Mouse (Mus musculus) macrophage (primary cell): Measurements from ENCODE around the gene Cabp2. TPM values are rescaled to one million over a fixed set of nuclear protein-coding genes. Genes with fewer than 3 reads are reported as not detected.
"Not testable (repeated sequence)": the region's sequence is repeated elsewhere in the genome, so short reads cannot be mapped to it uniquely, and the experiment has no call there.

ENCODE experiments used
- H3K27ac ChIP-seq: fragments of 350-480 bp; formaldehyde crosslinking; 2 replicates; pipeline ENCODE4 v1.9.0; 2021
- H3K36me3 ChIP-seq: fragments of 350-480 bp; formaldehyde crosslinking; 2 replicates; pipeline ENCODE4 v1.9.0; 2021; ENCODE audit errors: inconsistent target
- H3K4me3 ChIP-seq: fragments of 350-480 bp; formaldehyde crosslinking; 2 replicates; pipeline ENCODE4 v1.9.0; 2021; ENCODE audit errors: inconsistent target
- H3K79me2 ChIP-seq: fragments of 350-480 bp; formaldehyde crosslinking; 2 replicates; pipeline ENCODE4 v1.9.0; 2021; ENCODE audit errors: inconsistent target
- WGBS: methylation state at CpG from one replicate; pipeline ENCODE4 v1.1.7; 2026; ENCODE audit warnings: inconsistent platforms; ENCODE audit not compliant: missing documents; 5-methylcytosine and 5-hydroxymethylcytosine counted together
- polyA plus RNA-seq: library from polyadenylated mRNA; stranded (reverse); fragments of 250-400 nt; gene quantifications from 3 replicates; pipeline ENCODE4 v1.2.4, GENCODE M21; 2018; ENCODE audit warnings: inconsistent platforms

Cabp2 gene
- polyA plus RNA-seq, 1 experiment from 2014 or later, result not detected

DNA sequence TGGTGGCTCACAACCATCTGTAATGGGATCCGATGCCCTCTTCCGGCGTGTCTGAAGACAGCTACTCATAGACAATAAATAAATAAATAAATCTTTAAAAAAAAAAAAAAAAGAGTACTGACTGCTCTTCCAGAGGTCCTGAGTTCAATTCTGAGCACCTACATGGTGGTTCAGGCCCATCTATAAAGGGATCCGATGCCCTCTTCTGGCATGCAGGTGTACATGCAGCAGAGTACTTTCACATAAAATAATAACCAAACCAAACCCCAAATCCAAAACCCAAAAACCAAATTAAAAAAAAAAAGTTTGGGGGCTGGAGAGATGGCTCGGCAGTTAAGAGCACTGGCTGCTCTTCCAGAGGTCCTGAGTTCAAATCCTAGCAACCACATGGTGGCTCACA lies 32.3 kb upstream of the Cabp2 start:
- not testable (repeated sequence) for H3K27ac ChIP-seq, H3K4me3 ChIP-seq, H3K79me2 ChIP-seq, H3K36me3 ChIP-seq
- WGBS, result 81% methylated on average over 5 of the region's 5 CpGs

DNA sequence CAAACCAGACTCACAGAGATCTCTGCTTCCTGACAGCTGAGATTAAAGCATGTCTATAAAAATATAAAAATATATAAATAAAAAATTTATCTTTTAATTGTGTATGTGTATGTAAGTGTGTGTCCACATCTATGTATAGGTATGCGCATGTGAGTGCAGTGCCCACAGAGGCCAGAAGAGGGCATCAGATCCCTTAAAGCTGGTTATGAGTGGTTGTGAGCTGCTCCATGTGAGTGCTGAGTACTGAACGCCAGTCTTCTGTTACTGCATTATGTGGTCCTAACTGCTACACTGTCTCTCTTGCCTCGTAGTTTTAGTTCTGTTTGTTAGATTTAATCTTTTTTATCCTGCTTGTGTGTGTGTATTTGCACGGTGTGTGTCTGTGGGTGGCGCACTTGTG lies 30.4 kb upstream of the Cabp2 start:
- 100% methylated on average over 4 of the region's 5 CpGs for WGBS

DNA sequence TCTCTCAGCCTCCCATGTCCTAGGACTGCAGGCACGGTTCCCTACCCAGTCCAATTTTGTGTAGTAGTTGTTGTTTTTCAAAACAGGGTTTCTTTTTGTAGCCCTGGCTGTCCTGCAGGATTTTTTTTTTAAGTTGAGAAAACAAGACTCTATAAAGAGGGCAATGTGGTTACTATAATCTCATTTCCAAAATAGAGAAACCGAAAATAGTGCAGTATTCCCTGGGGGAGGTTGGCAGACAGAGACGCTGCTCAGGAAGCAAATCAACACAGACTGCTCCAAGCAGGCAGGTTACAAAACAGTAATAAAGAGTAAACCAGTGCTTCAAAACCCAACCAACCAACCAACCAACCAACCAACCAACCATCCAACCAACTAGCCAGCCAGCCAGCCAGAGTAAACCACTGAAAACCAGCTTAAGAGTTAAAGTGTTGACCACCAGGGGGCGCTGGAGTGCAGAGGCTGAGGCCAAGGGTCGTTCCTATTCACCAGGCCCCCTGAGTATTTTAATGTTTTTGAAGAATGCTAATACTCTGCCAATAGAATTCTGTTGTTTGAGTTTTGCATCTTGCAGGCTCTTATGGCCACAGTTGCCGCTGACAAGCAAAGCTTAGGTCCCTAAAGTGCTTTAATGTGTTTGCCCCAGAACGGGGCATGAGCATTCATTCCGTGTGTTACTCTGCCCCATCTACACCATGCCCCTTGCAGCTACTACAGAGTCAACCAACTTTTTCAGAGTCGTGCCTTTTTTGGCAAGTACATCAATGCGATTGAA lies 29.4 kb upstream of the Cabp2 start:
- 59% methylated on average over 10 of the region's 10 CpGs for WGBS
- no peak overlapping the region for H3K27ac ChIP-seq
- H3K79me2 ChIP-seq, result no peaks in the 10 kb centered on the region
- no peaks in the 10 kb centered on the region for H3K36me3 ChIP-seq
- H3K4me3 ChIP-seq, result no peak overlapping the region

More for the DNA sequence above, 30.4 kb upstream of the Cabp2 start:
- Histone ChIP-seq H3K79me2 (no peaks in the 10 kb centered on the region), H3K36me3 (no peaks in the 10 kb centered on the region), H3K27ac (no peak overlapping the region), H3K4me3 (no peak overlapping the region)

DNA sequence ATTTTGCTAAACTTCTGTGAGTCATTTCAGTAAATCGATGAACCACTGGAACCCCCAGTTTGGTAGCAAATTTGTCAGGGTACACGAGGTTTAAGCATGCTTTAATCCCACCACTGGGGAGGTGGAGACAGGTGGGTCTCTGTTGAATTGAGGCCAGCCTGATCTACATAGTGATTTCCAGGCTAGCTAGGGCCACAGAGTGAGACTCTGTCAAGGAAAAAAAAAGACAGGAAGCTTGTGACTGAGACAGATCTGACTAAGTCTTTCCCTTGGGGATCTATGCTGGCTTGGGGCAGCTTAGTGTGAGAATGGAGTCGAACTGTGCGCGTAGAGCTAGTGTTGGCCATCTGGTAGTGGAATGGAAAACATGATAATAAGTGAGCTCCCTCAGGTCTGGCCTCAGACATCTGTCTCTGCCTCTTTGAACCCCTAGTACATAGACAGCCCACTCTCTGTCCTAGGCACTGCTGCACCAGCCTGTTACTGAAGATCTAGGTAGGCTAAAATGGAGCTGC lies 28.8 kb upstream of the Cabp2 start:
- no peaks in the 10 kb centered on the region for H3K79me2 ChIP-seq
- H3K4me3 ChIP-seq, result no peak overlapping the region
- no peak overlapping the region for H3K27ac ChIP-seq
- no peaks in the 10 kb centered on the region for H3K36me3 ChIP-seq
- WGBS, result 71% methylated on average over 5 of the region's 5 CpGs

DNA sequence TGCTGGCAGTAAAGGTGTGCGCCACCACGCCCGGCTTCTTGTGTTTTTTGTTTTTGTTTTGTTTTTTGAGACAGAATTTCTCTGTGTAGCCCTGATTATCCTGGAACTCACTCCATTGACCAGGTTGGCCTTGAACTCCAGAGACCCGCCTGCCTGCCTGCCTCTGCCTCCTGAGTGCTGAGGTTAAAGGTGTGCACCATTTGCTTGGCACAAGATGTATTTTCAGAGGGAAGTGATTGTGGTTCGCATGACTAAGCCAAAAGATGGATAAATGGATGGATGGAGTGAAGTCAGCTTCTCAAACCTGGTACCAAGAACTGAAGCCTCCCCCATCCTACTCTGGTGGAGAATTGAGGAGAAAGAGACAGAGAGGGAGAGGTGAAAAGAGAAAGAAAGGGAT lies 26.8 kb upstream of the Cabp2 start:
- H3K79me2 ChIP-seq, result no peaks in the 10 kb centered on the region
- WGBS, result 91% methylated on average over 2 of the region's 5 CpGs

DNA sequence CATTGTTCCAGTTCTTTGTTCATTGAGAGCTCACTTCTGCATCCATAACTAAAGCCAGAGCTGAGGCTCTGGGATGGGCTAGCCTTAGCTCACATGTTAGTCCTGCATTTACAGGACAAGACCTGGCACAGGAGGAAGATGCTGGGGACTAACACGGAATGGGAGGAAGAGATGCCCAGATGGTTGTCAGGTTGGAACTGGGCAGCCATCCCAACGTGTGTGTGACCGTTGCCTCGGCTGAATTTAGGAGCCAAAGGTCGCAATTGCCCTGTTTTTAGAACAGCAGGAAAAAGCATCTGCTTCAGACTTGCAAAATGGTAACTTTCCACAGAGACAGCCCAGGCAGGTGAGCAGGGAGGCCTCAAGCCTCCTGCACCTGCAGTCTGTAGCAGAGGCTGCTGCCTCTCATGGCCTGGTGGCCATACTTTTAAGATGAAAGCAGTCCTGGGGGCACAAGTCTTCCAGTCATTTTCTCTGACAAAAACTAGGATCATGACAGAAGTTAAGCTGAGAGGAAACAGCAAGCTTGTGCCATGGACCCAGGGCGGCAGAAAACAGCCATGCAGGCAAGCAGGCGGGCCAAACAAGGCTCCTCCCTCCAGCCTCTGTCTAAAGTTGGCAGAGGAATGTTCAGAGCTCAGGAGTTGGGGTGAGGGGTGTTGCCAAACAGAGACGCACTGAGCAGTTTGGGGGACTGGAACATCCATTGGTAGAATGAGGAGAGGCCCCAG lies 26.0 kb upstream of the Cabp2 start:
- no peak overlapping the region for H3K4me3 ChIP-seq
- 92% methylated on average over 8 of the region's 8 CpGs for WGBS
- no peak overlapping the region for H3K27ac ChIP-seq
- no peaks in the 10 kb centered on the region for H3K79me2 ChIP-seq
- no peaks in the 10 kb centered on the region for H3K36me3 ChIP-seq

More for the DNA sequence above, 26.8 kb upstream of the Cabp2 start:
- Histone ChIP-seq H3K36me3 (no peaks in the 10 kb centered on the region), H3K27ac (no peak overlapping the region), H3K4me3 (no peak overlapping the region)

DNA sequence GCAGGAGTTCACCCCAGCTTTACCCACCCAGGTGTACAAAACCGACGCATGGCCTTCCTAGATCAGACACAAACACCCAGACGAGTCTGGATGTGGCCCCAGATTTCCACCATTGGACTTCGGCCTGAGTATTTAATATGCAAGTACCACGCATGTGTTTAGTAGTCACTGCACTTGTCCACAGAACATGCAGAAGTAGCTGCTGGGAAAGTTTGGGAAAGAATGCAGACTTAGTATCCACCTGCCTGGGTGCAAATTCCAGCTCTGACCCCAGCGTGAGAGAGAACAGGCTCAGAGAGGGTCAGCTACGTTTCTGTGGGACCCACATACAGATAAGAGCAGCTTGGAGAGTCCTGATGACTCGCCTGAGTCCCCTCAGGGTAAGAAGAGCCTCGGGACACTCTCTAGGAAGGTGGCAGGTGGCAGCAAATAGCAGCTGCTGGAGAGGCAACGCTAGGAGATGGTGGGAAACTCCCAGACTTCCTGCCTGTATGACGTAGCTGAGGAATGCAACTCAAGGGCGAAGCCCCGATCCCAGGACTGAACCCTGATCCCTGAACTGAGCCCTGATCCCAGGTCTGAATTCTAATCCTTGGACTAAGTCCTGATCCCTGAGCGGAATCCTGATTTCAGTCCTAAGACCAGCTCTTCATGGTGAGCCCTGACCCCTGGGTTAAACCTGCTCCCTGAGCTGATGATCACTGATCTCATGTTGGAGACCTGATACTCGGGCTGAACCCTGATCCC lies 25.3 kb upstream of the Cabp2 start:
- no peak overlapping the region for H3K27ac ChIP-seq
- H3K4me3 ChIP-seq, result no peak overlapping the region
- 91% methylated on average over 15 of the region's 15 CpGs for WGBS
- H3K79me2 ChIP-seq, result no peaks in the 10 kb centered on the region
- H3K36me3 ChIP-seq, result no peaks in the 10 kb centered on the region

DNA sequence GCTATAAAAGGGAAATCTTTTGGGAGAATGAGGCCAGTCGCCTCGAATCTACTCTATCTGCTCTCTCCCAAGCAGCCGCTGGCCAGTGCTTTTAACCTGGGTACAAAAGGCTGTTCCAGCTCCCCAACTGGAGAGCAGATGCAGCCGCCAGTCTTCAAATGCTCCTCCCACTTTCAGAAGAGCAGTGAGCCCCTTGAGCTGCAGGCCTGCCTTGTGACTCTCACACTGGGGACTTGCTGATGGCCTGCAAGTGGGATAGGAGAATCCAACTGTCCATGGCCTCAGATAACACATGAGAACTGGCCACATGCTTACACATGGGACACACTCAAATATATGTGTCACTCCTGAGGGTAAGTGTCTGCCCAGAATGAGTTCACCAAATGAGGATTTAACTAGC lies 24.7 kb upstream of the Cabp2 start:
- Histone ChIP-seq H3K36me3 (no peaks in the 10 kb centered on the region), H3K79me2 (no peaks in the 10 kb centered on the region), H3K27ac (no peak overlapping the region), H3K4me3 (no peak overlapping the region)
- WGBS, result 91% methylated on average over 4 of the region's 4 CpGs

DNA sequence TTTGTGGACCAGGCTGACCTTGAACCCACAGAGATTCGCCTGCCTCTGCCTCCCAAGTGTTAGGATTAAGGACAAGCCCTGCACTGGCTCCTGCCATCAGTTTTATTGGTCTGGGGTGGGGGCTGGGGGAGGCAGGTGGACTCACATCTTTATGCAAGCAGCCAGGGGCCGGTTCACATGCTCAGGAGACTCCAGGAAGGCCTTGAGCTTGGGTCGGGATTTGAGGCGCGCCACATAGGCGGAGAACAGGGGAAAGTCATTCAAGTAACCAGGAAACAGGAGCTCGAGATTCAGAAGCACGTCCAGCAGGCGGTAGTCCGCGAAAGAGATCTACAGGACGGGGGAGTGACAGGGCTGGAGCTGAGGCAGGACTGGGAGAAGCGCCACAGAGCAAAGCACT lies 24.0 kb upstream of the Cabp2 start:
- H3K4me3 ChIP-seq, result no peak overlapping the region
- no peaks in the 10 kb centered on the region for H3K79me2 ChIP-seq
- no peaks in the 10 kb centered on the region for H3K36me3 ChIP-seq
- 97% methylated on average over 13 of the region's 13 CpGs for WGBS
- no peak overlapping the region for H3K27ac ChIP-seq

DNA sequence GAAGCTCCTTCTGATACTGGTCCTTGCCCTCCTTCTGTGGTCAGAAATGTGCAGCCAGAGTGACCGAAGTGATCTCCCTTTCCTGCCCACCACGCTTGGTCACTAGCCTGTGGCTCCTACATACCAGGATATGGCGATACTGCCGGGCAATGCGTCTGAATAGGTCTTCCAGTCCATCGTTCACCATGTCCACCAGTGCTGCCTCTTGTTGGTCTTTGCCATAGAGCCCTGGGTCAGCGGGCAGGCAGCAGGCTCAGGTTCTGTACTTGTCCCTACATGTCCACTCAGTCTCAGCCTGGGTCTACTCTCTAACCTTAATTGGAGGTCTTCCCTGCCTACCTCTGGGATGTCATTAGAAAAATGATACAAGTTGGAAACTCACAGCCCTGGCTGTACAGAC lies 23.4 kb upstream of the Cabp2 start:
- WGBS, result 97% methylated on average over 7 of the region's 7 CpGs
- Histone ChIP-seq H3K27ac (no peak overlapping the region), H3K4me3 (no peak overlapping the region)

DNA sequence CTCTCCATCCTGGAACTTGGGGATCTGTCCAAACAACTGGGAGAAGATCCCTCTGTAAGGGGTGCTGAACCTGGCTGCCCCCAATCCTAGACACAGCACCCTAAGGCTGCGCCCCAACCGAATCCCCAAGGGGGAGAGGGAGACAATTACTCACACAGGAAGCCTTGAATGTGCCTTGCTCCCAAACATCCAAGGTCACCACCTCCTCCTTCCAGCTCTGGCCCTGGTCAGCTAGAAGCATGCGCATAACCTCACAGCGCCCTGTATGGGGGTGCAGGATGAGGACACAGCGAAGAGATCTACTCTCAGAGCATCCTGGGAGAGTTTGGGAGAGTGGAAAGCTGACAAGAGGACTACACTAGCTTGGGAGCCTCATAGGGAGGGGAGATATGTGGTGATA lies 22.8 kb upstream of the Cabp2 start:
- WGBS, result 100% methylated on average over 5 of the region's 5 CpGs
- H3K4me3 ChIP-seq, result no peak overlapping the region
- H3K36me3 ChIP-seq, result no peaks in the 10 kb centered on the region
- no peaks in the 10 kb centered on the region for H3K79me2 ChIP-seq
- no peak overlapping the region for H3K27ac ChIP-seq

More for the DNA sequence above, 23.4 kb upstream of the Cabp2 start:
- Histone ChIP-seq H3K79me2 (no peaks in the 10 kb centered on the region), H3K36me3 (no peaks in the 10 kb centered on the region)

DNA sequence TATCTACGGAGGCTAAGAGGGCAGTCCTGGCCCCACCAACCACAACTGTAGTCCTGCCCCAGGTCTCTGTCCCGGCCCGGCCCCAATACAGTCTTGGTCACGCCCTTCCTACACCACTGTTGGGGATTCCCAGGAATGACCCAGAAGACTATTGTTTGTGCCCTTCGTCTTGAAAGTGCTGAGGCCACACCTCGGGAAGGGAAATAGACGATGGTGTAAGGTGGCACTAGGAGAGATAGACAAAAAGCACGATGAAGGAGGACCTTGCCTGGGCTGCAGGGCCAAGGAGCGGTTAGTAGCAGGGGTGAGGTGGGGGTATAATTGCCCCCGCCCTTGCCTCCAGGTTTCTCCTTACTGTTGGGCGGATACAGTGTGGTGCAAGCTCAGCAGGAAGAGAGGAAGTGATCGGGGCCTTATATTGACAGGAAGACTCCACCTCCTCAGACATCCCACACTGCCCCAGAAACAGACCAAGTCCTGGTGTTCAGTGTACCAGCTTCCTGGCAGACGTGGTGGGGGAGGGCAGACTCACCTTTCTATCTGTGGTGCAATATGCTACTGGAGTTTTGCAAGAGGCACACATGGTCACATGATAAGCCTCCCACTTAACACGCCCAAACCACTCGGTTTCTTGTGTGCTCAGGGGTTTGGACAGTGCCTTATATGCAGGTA lies 22.2 kb upstream of the Cabp2 start, which contains the start of gene Gstp3:
TSS of gene Gstp3 (minus strand) at position 501 of the 672 bp plus-strand sequence.
- no peak within 1 kb of the TSS for H3K4me3 ChIP-seq

DNA sequence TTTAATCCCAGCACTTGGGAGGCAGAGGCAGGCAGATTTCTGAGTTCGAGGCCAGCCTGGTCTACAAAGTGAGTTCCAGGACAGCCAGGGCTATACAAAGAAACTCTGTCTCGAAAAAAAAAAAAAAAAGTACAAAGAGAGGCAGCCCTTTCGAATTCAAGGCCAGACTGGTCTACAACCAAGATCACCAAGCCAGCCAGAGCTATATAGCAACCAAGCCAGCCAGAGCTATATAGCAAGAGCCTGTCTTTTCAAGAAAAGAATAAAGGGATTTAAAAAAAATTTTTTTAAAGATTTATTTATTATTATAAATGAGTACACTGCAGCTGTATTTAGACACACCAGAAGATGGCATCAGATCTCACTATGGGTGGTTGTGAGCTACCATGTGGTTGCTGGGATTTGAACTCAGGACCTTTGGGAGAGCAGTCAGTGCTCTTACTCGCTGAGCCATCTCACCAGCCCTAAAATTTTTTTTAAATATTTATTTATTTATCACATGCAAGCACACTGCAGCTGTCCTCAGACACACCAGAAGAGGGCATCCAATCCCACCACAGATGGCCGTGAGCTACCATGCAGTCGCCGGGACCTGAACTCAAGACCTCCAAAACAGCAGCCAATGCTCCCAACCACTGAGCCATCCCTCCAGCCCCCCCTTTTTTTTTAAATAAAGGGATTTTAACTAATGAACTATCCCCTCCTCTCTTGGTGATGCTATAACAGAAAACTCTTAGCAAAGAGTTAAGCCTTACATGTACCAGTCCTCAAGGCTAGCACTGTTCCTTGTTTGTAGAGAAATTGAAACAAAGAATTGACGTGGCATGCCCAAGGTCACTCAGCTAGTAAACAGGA lies 21.1 kb upstream of the Cabp2 start:
- not testable (repeated sequence) for H3K4me3 ChIP-seq, H3K36me3 ChIP-seq, H3K79me2 ChIP-seq, H3K27ac ChIP-seq
- WGBS, result 95% methylated on average over 7 of the region's 8 CpGs

More for the DNA sequence above, 22.2 kb upstream of the Cabp2 start, which contains the start of gene Gstp3:
- no peak within 1 kb of the TSS for H3K27ac ChIP-seq
- WGBS, result 42% methylated on average over 15 of the region's 15 CpGs
- no peaks in the 10 kb centered on the region for H3K36me3 ChIP-seq
- no peaks in the 10 kb centered on the region for H3K79me2 ChIP-seq
